Mouse (Mus musculus): ENCODE measurements around the gene Top2a.

- TF ChIP-seq CTCF (IDR thresholded peaks at IDR 0.05; ENCODE audit: borderline replicate concordance, insufficient read depth, low read length) (no peak), POLR2A (IDR thresholded peaks at IDR 0.05; ENCODE audit: low read depth, low read length) (no peak)
Observed at GRCm38 (mm10) chr11:99068455-99068854, 44.5 kb upstream of the Top2a start.
